Mouse (Mus musculus) T-helper 17 cell (primary cell): ENCODE results near the gene Il22ra1.
"Not testable (repeated sequence)": the region's sequence is repeated elsewhere in the genome, so short reads cannot be mapped to it uniquely, and the experiment has no call there.

ENCODE experiments used
- in situ Hi-C, 2 experiments: fragments of 300-600 bp; cut with MboI, MseI; formaldehyde crosslinking; loops; 1 replicate in 1 of 2; 2 replicates in 1 of 2; pipeline ENCODE4 v1.15.1; 2025; ENCODE audit warnings: high pct_unique_total_duplicates in 2 of 2

Il22ra1 gene

GRCm38 (mm10) chr4:135727817-135728216 lies at the start of gene Il22ra1:
TSS of gene Il22ra1 (plus strand) at chr4:135728172.
- in situ Hi-C loops: no loop called here

GRCm38 (mm10) chr4:135679316-135679715 lies 48.7 kb upstream of the Il22ra1 start:
- in situ Hi-C loops: no loop called here

GRCm38 (mm10) chr4:135681789-135682188 lies 46.2 kb upstream of the Il22ra1 start:
- in situ Hi-C loops: no loop called here

GRCm38 (mm10) chr4:135683553-135683952 lies 44.4 kb upstream of the Il22ra1 start:
- in situ Hi-C loops: no loop called here

GRCm38 (mm10) chr4:135684731-135685130 lies 43.2 kb upstream of the Il22ra1 start:
- in situ Hi-C loops: no loop called here

GRCm38 (mm10) chr4:135685906-135686567 lies 41.9 kb upstream of the Il22ra1 start, which contains the start of gene Ifnlr1:
TSS of gene Ifnlr1 (plus strand) at chr4:135686287.
- in situ Hi-C loops: no loop called here

GRCm38 (mm10) chr4:135686568-135686953 lies 41.4 kb upstream of the Il22ra1 start:
- in situ Hi-C loops: no loop called here

- in situ Hi-C loops: no loop called here
Measured at GRCm38 (mm10) chr4:135689797-135690196, 38.2 kb upstream of the Il22ra1 start.

- in situ Hi-C loops: no loop called here
Measured at GRCm38 (mm10) chr4:135690241-135690640, 37.7 kb upstream of the Il22ra1 start.

- in situ Hi-C loops: no loop called here
Measured at GRCm38 (mm10) chr4:135692916-135693315, 35.1 kb upstream of the Il22ra1 start.

GRCm38 (mm10) chr4:135698498-135698897 lies 29.5 kb upstream of the Il22ra1 start:
- in situ Hi-C loops: no loop called here

- in situ Hi-C loops: loop anchor here in 1 of 2 experiments (10.0 kb wide), 2 partner anchors 201 to 231 kb away; no protein-coding TSS in a partner anchor
Measured at GRCm38 (mm10) chr4:135703497-135703896, 24.5 kb upstream of the Il22ra1 start.

- in situ Hi-C loops: loop anchor here in 1 of 2 experiments (10.0 kb wide), 2 partner anchors 201 to 231 kb away; no protein-coding TSS in a partner anchor
Measured at GRCm38 (mm10) chr4:135704016-135704415, 24.0 kb upstream of the Il22ra1 start.

GRCm38 (mm10) chr4:135706045-135706444 lies 21.9 kb upstream of the Il22ra1 start:
- in situ Hi-C loops: loop anchor here in 1 of 2 experiments (10.0 kb wide), 2 partner anchors 199 to 229 kb away; no protein-coding TSS in a partner anchor

GRCm38 (mm10) chr4:135709072-135709564 lies 18.9 kb upstream of the Il22ra1 start:
- in situ Hi-C loops: loop anchor here in 1 of 2 experiments (10.0 kb wide), 2 partner anchors 196 to 226 kb away; no protein-coding TSS in a partner anchor

- in situ Hi-C loops: loop anchor here in 1 of 2 experiments (10.0 kb wide), 2 partner anchors 195 to 225 kb away; no protein-coding TSS in a partner anchor
Measured at GRCm38 (mm10) chr4:135709621-135710020, 18.4 kb upstream of the Il22ra1 start.

- in situ Hi-C loops: no loop called here
Measured at GRCm38 (mm10) chr4:135710392-135710791, 17.6 kb upstream of the Il22ra1 start.

GRCm38 (mm10) chr4:135714776-135715175 lies 13.2 kb upstream of the Il22ra1 start:
- in situ Hi-C loops: no loop called here

- in situ Hi-C loops: not testable (repeated sequence)
Measured at GRCm38 (mm10) chr4:135716438-135716837, 11.5 kb upstream of the Il22ra1 start.

GRCm38 (mm10) chr4:135722540-135723290 lies 5.3 kb upstream of the Il22ra1 start:
- in situ Hi-C loops: no loop called here

GRCm38 (mm10) chr4:135726416-135726815 lies 1.6 kb upstream of the Il22ra1 start:
- in situ Hi-C loops: no loop called here

GRCm38 (mm10) chr4:135730204-135730603 lies 2.2 kb downstream of the Il22ra1 start:
- in situ Hi-C loops: no loop called here
